Mouse (Mus musculus) cerebellum, adult 9-10 months (tissue): ENCODE measurements around the gene Tmem131l.
"Not testable (repeated sequence)": the region's sequence is repeated elsewhere in the genome, so short reads cannot be mapped to it uniquely, and the experiment has no call there.

Experiments used
- DNase-seq: peaks from one replicate; pipeline ENCODE4 v3.0.0; 2022

Gene Tmem131l

DNA sequence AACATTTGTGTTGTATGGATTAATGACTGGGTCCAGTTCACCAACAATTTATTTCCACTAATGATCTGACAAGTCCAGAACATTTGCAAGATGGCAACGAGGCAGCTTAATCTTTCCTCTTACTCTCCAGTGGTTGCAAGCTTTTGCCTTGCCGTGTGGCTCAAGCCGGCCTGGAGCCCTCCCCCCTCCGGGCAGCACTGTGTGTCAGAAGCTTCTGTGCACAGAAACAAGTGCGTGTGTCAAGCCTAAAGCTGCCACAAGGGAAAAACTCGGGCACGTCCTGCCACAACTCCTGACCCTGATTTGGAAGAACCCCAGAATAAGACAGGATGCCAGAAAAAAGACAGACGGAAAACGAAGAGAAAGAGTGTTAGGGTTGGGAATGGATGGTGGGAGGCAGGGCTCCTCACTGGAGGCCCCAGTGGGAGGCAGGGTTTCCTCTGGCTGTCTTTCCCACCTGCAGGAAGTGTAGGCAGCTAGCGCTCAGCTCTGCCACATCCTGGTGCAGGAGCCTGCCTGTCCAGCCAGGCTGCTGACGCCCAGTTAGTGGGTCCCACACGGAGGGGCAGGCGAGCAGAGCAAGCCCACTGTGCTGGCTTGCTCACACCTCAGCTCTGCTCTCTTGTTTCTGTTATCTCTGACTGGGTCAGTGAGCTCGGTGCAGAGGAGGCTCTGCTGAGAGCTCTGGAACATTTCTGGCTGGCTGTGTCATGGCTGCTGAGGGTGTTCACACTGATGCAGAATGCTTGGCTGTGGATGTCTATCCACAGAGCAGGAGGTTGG, 135.6 kb downstream of the Tmem131l start:
- DNase-seq, result no peak

DNA sequence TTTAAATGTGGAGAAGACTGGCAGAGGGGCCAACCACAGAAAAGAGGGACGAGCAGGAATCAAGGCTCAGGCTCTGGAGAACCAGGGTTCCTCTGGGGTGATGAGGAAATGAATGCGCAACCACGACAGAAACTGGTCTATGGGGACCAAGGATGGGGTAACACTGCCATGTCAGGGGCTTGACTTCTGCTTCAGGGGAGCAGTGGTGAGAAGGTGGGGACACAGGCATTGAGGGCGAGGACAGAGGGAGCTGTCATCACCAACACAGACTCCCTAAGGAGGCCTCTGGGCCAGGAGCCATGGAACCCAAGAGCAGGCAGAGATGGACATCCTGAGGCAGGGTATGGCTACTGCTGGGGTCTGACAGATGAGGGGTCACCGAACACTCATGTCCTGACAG, 137.0 kb downstream of the Tmem131l start:
- no peak for DNase-seq

DNA sequence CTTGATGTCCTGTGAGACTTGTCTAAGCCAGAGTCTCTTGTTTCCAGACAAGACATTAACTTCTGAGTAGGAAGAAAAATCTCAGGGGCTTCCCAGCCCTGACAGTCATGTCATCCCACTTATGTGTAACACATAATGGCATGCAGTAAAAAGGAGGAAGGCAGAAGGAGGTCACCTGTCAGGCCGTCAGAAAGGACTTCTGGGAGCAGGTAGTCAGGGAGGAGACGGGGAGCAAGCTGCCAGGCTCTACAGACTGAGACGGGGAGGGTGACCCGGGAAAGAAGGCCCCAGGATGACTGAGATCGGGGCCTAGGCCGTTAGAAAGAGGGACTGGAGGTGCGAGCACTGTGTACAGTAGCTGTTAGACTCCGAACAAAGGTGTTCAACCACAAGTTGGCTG, 137.5 kb downstream of the Tmem131l start:
- no peak for DNase-seq

DNA sequence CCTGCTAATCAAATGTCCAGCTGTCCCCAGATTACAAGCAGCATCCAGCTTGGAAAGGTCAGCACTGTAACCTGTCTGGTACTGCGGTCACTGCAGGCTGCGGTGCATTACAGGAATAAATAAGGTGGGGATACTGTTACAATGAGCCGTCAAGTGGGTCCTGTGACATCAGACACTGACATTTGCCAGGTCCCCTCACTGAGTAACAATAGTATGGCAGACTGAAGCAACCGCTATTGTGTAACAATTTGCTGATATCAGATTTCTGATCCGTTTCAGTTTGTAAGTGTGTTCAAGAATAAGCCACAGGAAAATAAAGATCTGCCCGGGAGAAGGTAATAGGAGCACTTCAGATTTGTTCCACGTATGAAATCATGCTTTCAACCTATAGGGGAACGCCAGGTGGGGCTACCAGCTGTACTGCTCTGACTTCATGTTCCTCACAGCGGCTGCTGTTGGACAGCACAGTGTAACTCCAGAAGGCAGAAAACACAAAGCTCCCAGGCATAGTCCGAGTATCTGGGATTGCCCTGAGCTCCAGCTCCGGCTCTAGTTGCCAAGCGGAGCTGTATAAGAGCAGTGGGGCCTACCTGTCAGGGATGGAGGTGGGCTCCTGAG, 139.1 kb downstream of the Tmem131l start:
- DNase-seq, result no peak

DNA sequence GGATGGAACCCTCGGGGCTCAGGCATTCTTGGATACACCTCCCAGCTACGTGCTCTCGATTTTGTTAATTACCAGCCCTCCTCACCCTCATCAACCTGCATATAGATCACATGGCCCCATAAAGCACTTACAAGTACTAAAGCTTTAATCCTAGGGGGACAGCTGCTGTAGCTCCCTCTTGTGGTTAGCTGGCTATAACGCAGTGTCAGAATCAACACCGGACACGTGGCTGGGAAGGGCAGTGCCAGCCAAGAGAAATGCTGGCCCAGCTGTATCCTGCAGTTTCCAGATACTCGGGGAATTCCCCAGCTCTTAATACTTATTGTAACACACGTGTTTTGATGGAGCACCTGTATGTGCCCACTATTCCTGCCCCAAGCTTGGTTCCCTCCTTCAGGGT, 140.4 kb downstream of the Tmem131l start:
- peak; percentile 26 for DNase-seq

DNA sequence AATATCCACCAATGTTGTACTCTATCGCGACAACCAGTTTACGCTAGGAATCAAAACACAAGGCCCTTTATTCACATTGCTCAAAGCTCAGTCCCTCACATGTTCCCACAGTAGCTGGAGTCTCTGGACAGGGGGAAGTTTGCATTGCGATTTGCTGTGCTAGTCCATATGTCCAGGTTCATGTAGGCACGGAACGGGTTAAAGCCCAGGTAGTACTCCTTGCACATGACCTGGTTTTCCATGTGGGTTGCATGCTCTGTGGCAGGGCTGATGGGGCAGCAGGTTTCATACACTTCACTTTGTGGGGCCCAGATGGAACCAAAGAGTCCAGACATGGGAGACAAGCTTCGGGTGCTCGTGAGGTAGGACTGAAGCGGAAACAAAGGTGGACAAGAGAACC, 141.7 kb downstream of the Tmem131l start:
- DNase-seq, result no peak

DNA sequence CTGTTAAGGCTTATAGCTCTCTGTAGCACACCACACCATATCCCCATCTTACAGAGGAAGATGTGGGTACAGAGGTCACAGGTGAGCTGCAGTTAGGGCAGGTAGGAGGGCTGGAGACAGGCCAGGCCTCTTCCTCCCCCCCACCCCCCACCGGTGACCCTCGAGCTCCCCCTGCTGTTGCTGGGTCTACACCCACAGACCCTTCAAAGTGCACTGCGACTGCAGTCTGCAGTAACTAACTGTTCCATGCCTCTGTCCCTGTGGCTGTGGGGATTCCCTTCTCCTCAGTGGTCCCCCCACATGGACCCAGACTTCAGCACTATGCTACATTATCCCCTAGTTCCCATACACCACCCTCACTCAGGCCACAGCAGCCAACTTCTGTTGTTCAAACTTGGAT, 144.2 kb downstream of the Tmem131l start:
- DNase-seq, result no peak

DNA sequence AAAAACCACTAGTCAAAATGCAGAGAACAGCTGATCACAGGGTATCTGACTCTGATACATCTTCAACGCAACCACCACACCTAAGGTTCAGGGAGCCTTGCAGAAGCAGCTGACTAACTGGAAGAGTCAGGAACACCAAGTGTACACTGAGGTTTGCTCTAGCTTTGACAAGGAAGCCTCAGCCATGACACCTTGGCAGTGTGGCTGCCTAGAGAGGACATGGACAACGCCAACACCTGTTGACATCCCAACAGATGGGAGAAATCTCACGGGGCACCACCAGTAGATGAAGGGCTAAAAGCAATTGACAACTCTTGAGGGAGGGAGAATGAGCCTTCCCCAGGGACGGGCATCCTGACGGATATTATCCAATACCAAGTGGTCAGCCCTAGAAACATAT, 144.9 kb downstream of the Tmem131l start:
- no peak for DNase-seq

DNA sequence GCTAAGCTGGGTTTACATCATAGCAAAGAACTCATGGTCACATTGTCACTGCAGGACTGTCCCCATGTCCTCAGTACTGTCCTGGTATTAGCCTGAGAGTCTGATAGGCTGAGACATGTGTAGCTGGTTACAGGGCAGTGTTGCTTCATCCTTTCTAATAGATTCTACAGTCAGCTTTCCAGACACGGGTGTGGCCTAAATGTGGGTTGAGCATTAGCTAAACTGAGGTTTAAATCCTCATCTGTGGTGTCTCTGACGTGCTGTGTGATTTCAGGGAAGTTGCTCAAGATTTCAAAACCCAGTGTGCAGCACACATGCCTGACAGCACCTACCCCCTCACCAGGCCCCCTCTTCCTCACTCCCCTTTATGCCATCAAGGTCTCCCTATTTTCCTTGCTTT, 154.8 kb downstream of the Tmem131l start:
- DNase-seq, result no peak

DNA sequence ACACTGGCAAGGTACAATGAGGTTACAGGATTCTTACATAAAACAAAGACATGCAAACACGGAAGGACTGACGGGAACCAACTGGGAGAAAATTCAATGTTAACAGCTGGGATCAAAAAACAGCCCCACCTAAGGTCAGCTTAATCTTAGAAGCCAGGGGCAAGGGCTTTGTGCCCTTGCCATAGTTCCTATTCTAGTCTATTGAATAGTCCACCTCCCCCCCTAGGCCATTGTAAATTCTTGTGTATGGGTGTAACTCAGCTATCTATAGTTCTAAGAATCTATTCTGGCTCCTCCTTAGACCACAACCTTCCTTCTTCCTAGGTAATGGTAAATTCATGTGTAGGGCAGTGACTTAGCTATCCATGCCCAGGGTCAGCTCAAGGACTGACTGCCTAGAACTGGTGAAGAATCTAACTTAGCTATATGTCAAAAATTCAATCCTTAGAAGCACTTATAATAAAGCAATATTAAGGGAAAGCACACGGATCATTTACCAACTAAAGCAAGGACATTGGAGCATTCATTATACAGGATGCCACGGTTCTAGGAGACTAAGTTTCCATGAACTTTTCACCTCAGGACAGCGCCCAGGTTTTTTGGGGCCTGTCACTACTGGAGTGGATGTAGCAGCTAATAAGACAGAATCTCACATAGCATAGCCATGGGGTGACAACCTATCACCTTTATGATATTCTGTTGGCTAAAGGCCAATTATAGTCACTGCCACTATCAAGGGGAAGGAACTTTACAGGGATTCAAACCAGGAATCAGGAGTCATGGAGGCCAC, 160.5 kb downstream of the Tmem131l start:
- DNase-seq, result not testable (repeated sequence)

DNA sequence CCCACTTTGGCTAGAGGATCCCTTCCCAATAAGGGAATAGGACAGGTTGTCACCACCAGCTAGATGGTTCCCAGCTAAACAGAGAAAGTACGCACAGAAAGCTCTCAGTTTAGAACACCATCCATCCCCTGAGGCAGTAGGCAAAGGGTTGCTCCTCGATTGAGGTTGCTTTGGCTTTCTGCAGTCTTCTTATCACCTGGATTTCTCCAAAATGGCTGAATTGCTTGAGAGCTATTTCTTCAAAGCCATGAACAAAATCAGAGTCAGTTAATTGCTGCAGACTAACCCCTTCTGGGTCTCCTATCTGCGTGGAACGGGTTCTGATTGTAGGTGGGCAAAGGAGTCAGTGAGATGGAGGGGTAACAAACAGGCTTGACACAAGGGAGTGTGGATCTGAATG, 161.2 kb downstream of the Tmem131l start:
- no peak for DNase-seq

DNA sequence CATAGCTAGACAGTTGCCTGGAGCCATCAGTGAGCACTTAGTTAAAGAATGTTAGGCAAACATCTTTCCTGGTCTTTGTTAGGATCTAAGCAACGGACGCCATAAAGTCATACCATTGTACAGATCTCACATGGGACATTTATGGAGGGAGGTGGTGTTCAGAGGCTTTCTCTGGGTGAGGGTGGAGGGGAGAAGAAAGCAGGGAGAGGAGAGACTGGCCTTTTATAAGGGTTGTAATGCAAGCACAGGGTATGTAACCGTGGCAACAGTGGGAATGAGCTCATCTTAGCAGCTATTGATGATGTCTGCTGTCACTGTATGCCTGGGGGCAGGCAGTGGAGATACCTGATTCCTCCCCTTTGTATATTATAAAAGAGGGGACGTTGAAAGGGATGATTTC, 163.7 kb downstream of the Tmem131l start:
- DNase-seq, result no peak

DNA sequence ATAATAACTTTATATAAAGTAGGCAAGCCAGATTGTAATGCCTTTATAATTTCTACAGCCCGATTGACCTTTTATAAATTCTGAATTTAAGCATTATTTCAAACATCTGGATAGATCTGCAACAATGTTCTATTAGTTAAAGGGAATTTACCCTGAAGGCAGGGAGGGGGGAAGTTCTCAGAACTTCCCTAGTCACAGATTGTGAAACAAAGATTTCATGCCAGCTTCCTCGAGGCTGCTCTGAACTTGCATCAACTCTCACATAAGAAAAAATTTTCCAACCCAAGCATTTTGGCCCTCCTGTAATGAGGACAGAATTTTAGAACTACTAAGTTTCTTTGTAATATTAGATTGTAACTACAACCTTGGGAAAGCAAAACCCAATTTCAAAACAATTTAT, 164.9 kb downstream of the Tmem131l start:
- DNase-seq, result not testable (repeated sequence)

DNA sequence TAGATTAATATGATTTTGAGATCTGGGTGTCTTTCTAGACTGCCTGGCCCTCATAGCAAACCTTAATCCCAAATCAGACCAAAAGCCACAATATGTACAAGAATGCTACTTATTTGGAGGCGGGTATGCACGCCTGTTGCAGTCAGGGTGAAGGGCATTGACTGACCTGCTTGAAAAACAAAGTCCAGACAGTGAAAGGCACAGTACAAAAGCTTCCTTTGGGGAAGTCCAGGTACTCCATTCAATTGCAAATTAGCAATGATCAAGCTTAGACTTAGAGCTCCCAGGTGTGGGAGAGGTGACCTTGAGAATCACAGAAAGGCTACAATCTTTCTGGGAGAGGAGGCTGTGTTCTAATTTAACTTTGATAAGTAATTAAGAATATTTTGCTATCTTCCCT, 167.1 kb downstream of the Tmem131l start:
- not testable (repeated sequence) for DNase-seq

DNA sequence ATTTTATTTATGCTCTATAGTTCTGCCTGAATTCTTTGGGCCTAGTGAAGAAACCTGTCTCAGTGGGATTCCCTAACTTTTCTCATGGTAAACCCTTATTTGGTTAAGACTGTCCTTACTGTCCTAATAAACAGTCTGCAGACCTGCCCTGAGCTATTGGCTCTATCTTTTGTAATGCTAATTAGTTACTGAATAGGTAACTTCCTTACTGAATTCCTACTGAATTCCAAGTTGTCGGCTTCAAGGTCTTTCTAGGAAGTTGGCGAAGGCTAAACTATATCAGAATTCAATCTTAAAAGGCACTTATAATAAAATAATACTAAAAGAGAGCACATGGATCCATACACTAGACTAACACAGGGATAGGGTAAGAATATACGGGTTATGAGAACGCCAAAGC, 168.0 kb downstream of the Tmem131l start:
- not testable (repeated sequence) for DNase-seq

DNA sequence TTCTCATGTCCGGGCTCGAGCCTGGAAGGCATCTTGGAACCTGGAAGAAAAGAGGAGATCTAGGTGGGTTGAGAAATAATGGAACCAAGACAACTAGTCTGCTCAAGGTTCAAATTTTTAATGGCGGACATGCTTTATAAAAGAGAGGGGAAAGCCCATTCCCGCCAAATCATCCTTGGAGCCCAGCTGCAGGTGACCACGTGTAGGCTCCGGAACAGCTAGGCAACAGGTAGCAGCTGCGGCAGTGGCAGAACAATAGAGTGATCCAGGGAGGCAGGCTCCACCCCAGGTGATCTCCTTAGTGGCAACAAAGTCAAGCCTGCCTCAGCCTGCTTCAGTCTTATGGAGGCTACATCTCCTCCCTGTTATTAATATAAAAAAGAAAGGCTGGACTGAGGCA, 168.4 kb downstream of the Tmem131l start:
- DNase-seq, result not testable (repeated sequence)

DNA sequence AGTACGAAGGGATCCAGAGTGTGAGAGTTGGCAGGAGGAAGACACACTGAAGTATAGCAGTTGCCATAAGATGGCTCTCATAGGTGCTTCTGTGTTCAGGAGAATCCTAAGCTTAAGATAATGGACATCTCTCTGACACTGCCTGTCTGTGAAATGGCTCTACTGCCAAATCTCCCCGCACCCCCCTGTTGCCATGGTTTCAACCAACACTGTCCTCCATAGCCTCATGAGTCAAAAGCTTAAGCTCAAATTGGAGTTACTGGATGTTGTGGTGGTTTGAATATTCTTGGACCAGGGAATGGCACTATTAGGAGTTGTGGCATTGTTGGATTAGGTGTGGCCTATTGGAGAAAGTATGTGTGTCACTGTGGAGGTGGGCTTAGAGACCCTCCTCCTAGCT, 170.2 kb downstream of the Tmem131l start:
- DNase-seq, result no peak

DNA sequence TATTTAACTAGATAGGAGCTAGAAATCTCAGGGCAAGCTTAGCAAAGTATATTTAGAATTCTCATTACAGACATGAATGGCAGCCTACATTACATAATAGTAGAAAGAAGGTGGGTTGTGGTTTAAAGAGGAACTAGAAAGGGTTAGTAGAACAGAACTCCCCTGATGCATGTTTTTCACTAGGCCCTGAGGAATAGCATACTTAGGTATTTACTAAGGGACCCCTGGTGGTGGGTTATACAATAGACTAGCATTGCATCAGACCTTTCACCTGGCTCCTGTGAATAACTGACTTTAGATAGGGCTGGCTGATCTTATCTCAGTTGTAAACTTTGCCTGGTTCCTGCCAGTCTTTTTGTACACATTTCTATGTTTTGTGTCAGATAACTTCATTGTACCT, 172.9 kb downstream of the Tmem131l start:
- DNase-seq, result not testable (repeated sequence)

DNA sequence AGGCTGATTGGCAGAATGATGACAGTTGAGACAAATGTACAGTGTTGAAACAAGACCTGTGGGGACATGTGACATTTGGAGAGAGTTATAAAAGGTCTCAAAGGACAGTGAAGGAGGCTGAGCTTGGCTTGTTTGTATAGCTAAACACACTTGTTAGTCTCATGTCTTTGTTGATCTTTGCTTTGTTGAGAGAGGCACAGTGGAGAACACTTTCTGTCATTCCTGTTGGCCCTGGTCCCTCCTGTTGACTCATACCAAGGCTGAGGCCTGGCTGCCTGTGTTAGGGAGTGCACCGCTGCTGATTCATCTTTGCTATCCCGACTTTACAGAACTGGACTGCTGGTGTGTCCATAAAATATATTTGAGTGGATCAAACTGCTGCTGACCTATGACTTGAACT, 174.8 kb downstream of the Tmem131l start:
- no peak for DNase-seq

DNA sequence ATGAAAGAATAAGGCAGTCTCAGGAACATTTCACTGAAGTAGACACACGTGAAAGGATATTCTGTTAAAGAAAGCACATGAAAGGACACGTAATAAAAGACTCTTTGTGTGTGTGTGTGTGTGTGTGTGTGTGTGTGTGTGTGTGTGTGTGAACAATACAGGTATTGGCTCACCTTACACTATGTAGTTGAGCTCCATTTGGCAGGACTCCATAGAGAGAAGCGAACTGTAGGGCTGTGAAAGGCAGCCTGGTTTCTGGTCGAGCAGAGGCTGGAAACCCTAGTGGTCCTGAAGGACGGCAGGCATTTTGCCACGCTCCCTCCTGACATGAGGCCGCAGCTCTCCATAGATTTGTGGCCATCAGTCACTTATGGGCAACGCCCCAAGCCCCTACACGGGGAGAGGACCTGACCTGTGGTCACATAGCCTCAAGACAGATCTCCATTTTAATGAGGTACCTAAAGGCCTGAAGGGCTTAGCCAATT, 175.9 kb downstream of the Tmem131l start:
- DNase-seq, result no peak

DNA sequence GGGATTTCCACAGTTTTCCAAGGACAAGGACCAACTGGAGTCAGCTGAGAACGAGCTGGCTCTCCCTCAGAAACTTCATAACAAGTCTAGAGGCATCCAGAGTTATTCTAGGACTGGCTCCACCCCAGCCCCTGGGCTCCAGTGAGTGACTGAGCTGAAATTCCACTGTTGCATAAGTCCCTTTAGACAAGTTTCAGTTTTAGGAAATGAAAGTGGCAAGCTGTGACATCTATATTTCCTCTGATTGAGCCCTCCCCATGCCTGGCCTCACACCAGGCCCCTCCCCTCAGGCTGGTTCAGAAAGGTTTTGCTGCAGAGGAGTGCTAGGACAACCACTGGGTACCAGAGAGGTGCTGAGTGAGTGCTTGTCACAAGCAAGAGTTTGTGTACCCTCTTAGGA, 177.0 kb downstream of the Tmem131l start:
- peak; percentile 3 for DNase-seq

DNA sequence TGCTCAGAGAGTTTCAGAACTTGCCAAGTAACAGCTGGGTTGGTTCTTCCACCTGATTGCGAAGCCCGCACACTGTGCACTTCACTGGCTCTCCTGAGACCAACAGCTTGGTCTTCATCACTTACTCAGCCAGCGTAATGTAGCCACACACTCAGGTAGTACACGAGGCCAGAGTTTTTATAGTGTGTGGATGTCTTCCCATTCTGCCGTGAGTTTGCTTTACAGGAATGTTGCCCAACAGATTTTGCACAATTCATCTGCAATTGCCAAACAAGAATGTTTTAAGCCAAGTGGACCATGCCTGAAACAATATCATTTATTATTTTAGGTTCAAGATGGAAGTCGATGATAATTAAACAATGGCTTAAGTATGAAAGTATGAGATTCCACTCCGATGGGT, 180.4 kb downstream of the Tmem131l start:
- DNase-seq, result no peak

DNA sequence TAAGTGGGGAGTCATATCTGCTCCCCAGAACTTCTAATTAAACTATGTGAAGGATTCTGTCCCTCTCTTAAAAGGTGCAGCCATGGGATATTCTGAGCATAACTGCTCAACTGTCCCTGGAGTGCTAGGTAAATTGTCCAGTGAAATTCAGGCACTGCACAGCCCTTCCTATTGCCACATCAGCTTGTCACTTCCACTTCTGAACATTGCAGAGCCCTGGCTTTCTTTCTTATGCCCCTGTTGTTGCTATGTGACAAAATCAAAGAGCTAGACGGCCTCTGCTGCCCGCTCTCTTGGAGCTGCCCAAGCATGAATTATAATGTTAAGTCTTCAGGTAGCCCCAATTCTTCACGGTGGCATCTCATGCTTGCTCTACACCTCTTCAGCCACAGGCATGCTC, 180.9 kb downstream of the Tmem131l start:
- DNase-seq, result no peak

DNA sequence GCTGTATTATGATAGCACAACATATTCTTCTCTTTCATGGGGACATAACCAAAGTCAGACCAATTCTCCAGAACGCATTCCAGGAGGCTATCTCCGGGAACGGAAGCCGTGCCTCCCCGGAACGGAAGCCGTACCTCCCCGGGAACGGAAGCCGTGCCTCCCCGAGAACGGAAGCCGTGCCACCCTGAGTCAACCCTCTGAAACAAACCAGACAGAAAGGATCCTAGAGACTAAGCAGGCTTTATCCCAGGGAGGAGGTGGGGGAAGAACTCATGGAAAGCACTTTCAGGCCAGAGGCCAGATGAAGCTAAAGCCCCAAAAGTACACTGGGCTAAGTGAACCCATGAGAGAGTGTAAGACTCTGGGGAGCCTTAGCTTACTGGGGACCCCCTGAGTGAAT, 182.4 kb downstream of the Tmem131l start:
- DNase-seq, result no peak
